Mouse (Mus musculus): ENCODE data around the gene Fbxl15.

Gene Fbxl15

GRCm38 (mm10) chr19:46328081-46329030, at the start of gene Fbxl15:
Gene Fbxl15 (plus strand): TSS chr19:46328184.
- DNase-seq = peak; percentile 96

DNA sequence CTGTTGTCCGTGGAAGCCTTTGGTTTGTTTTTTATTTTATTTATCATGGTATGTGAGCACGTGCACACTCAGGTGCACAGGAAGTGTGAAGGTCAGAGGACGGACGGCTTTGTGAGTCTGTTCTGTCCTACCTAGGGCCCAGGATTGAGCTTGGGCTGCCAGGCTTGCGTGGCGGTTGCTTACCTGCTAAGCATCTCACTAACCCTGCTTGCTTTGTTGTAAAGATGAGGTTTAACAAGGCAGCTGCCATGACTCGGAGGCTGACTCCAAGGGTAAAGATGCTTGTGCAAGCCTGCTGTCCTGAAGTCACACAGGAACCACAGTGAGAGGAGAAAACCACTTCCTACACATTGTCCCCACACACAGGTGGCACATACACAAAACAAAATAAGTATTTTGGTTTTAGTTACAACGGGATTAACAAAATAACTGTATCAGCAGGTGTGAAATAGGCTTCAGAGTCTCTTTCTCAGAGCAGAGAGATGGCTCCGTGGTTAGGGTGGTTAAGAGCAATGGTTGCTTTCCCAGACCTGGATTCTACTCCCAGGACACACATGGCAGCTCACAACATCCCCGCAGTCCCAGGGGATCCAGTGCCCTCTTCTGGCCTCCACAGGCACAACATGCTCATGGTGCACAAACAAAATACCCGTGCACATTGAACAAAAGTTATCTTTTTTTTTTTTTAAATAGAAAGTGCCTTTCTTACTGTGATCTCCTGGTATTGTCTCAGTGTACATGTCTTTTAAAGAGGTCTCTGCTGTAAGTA, 45.7 kb upstream of the Fbxl15 start:
- no peak for DNase-seq

GRCm38 (mm10) chr19:46284686-46285085, 43.3 kb upstream of the Fbxl15 start:
- no peak for DNase-seq

- no peak for DNase-seq
These were observed 42.4 kb upstream of the Fbxl15 start for GRCm38 (mm10) chr19:46285631-46286030.

DNA sequence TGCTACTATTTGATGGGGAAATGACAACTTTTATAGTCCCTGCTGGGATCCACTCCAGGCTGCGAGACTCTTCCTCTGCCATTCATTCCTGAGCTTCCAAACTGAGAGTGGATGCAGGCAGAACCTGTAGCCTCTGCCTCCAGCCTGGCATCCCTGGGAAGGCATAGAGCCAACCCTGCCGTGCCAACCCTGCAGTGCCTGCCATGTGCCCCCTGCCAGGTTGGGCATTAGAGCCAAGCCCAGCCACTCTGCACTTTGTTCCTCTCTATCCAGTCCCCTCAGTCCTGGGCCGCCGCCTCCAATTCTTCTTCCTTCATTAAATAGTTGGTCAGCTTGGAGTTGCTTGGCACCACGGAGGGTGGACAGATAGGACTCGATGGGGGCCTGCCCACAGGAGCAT, 41.9 kb upstream of the Fbxl15 start:
- peak; percentile 55 for DNase-seq

- no peak for DNase-seq
These were observed 41.1 kb upstream of the Fbxl15 start for GRCm38 (mm10) chr19:46286926-46287325.

DNA sequence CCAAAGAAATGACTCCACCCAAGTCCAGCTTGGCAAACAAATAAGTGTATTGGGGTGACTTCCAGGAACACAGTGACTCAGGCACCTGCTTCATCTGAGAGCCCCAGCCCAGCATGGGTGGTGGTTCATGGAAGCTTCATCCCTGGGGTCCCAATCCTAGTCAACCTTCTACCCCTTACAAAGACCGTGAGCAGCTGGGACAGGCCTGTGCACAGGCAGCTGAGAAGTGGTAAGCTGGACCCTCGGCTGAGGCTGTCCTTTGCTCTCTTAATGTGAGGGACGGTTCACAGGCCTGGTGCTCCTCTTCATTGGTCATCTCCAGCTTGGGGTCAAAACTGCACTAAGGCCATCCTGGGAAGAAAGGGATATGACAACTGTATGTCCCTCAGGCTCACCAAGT, 40.4 kb upstream of the Fbxl15 start:
- DNase-seq = no peak

DNA sequence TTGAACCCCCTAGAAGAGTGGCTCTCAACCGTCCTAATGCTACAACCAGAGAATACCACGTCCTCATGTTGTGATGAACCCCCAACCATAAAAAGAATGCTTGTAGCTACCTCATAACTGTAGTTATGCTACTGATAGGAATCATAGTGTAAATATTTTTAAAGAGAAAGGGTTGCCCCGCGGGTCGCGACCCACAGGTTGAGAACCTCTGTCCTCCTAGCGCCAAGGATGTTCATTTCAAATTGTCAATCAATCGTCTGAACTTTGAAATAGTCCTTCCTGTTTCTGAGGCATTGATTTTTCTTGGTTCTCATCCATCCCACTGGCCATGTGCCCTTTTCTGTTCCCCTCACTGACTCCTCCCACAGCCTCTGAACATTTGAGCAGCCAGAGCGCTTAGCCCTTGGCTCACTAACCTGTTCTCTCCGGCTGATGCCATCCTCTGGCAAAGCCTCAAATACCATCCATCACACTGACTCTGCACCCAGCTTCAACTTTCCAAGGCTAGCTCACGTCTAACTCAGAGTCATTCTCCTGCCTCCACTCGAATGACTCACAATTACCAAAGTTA, 37.4 kb upstream of the Fbxl15 start:
- no peak for DNase-seq

- DNase-seq = no peak
These were observed 31.0 kb upstream of the Fbxl15 start for GRCm38 (mm10) chr19:46296938-46297337.

GRCm38 (mm10) chr19:46300294-46301045, 27.5 kb upstream of the Fbxl15 start:
- no peak for DNase-seq

- DNase-seq = no peak
These were observed 25.4 kb upstream of the Fbxl15 start for GRCm38 (mm10) chr19:46302551-46302950.

- DNase-seq = no peak
These were observed 24.5 kb upstream of the Fbxl15 start for GRCm38 (mm10) chr19:46303251-46304215.

GRCm38 (mm10) chr19:46304216-46304841, 23.7 kb upstream of the Fbxl15 start, which contains the start of gene Nfkb2:
Gene Nfkb2 (plus strand): TSS chr19:46304320.
- DNase-seq = peak; percentile 98

DNA sequence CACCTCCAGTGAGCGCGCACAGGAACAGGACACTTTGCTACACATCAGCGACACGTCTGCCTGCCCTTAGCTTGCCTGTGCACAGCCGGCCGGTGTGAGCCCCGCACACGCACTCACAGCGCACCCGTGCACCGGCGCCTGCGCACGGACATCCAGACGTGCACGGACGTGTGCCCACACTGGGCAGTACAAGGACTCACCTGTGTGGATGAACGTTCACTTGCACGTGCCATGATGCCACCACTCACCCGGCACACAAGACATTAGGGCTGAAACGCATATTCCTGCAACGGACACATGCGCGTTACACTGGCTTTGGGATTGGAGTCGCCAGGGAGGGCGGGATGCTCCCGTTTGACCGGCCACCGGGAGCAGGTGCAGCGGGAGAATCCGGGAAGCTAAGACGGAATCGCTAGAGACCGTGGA, 23.1 kb upstream of the Fbxl15 start:
- no peak for DNase-seq

- peak; percentile 91 for DNase-seq
These were observed 22.3 kb upstream of the Fbxl15 start for GRCm38 (mm10) chr19:46305432-46306267.

GRCm38 (mm10) chr19:46306268-46306610, 21.7 kb upstream of the Fbxl15 start:
- no peak for DNase-seq

DNA sequence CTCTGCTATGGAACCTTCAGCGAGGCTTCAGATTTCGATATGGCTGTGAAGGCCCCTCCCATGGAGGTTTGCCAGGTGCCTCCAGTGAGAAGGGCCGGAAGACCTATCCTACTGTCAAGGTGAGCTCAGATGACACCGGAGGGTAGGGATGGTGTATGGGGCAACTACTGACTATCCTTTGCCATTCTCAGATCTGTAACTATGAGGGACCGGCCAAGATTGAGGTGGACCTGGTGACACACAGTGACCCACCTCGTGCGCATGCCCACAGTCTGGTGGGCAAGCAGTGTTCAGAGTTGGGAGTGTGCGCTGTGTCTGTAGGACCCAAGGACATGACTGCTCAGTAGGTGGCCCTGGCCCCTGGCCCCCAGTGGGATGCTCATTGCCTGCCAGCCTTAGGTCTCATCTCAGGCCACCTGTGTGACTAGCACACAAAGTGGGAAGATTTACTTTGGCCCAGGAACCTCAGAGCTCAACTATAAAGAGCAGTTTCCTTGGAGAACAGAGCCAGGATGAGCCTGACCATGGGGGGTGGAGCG, 21.2 kb upstream of the Fbxl15 start:
- DNase-seq = no peak

- DNase-seq = no peak
These were observed 20.2 kb upstream of the Fbxl15 start for GRCm38 (mm10) chr19:46307781-46308180.

- DNase-seq = no peak
These were observed 19.7 kb upstream of the Fbxl15 start for GRCm38 (mm10) chr19:46308303-46308702.

Data from kidney, adult 9 months (tissue).